20 mouse cellular contexts compared by ENCODE assay signal in genomic region chr6:52513876-52514405, GRCm38 (mm10).
DNase-seq lines count a peak whose midpoint lies in the region; ATAC-seq lines count a peak whose summit lies in the region.
"Had no signal": no experiment of that assay in that cellular context is flagged by ENCODE, and none has a peak within 500 bp of the region (broad histone marks: within the 10 kb centered on the region; RNA-seq: fewer than 3 reads in every experiment).

No protein-coding gene starts in this region.

- H3K27me3 ChIP-seq in hindbrain, embryonic 10.5 days (ENCODE audit: insufficient read depth, poor library complexity, severe bottlenecking): no peaks in the 10 kb centered on the region
- no peaks in the 10 kb centered on the region for H3K27me3 ChIP-seq in hindbrain, embryonic 13.5 days

- H3K27ac ChIP-seq in hindbrain, embryonic 10.5 days: 0 out of 2 replicates have a peak overlapping the region, but pooled peaks have one; percentile 16
- H3K27ac ChIP-seq in hindbrain, embryonic 13.5 days: no peak overlapping the region
- H3K27ac ChIP-seq: gastrocnemius, adult 2 months; heart, embryonic 10.5 days; left cerebral cortex, adult 2 months; midbrain, embryonic 10.5 days had no signal

- no peaks in the 10 kb centered on the region for H3K36me3 ChIP-seq in hindbrain, embryonic 10.5 days
- H3K36me3 ChIP-seq in hindbrain, embryonic 13.5 days: no peaks in the 10 kb centered on the region
- H3K36me3 ChIP-seq: heart, embryonic 10.5 days; midbrain, embryonic 10.5 days had no signal

- H3K9ac ChIP-seq in hindbrain, embryonic 13.5 days: no peak overlapping the region
- H3K9ac ChIP-seq: forebrain, postnatal 0 days had no signal

- H3K4me1 ChIP-seq in hindbrain, embryonic 10.5 days (replicated peaks): peaks cover 12% of the 10 kb centered on the region
- 0 out of 2 replicates have a peak, but pooled peaks cover 6% of the 10 kb centered on the region for H3K4me1 ChIP-seq in hindbrain, embryonic 13.5 days (replicated peaks)
- H3K4me1 ChIP-seq: heart, embryonic 10.5 days had no signal

- H3K4me3 ChIP-seq in hindbrain, embryonic 10.5 days: no peak overlapping the region
- no peak overlapping the region for H3K4me3 ChIP-seq in hindbrain, embryonic 13.5 days
- H3K4me3 ChIP-seq: gastrocnemius, adult 2 months; heart, embryonic 10.5 days; left cerebral cortex, adult 2 months; midbrain, embryonic 10.5 days had no signal

- no peaks in the 10 kb centered on the region for H3K9me3 ChIP-seq in hindbrain, embryonic 10.5 days
- no peaks in the 10 kb centered on the region for H3K9me3 ChIP-seq in hindbrain, embryonic 13.5 days
- H3K9me3 ChIP-seq: heart, embryonic 10.5 days; midbrain, embryonic 10.5 days had no signal

- no peak for ATAC-seq in hindbrain, embryonic 13.5 days (ENCODE audit: low FRiP score)
- no peak for ATAC-seq in activated CD4-positive, CD25-positive, alpha-beta regulatory T cell, adult 4 months
- ATAC-seq: forebrain, postnatal 0 days had no signal

- H3K4me2 ChIP-seq in hindbrain, embryonic 13.5 days: no peak overlapping the region

- WGBS in hindbrain, embryonic 10.5 days: 12% methylated on average over 4 of the region's 4 CpGs
- 9% methylated on average over 4 of the region's 4 CpGs for WGBS in hindbrain, embryonic 13.5 days

- no peak for DNase-seq in hindbrain, embryonic 10.5 days (ENCODE audit: low spot score)
- DNase-seq in adipocyte (ENCODE audit: low spot score): peak; percentile 44
- DNase-seq in adrenal gland, postnatal 25 days: peak; percentile 26
- peak; percentile 31 for DNase-seq in embryo, embryonic 9.5 days (ENCODE audit: extremely low spot score)
- DNase-seq in cerebellum, adult 9-11 months: no peak
- DNase-seq in thymus, adult 18-20 months: no peak
- DNase-seq: cerebellum, adult 18-20 months; cerebellum, postnatal 25 days; forebrain, postnatal 0 days; gastrocnemius, adult 2 months; heart, postnatal 4 days; kidney, adult 18-20 months; kidney, postnatal 4 days; left cerebral cortex, postnatal 4 days; lung, postnatal 4 days had no signal

Comparison
In these comparisons a context has a peak if more than half of its experiments do, and no peak if none do; other contexts are left out.
1. DNase-seq: peak in adipocyte (single experiment), adrenal gland, postnatal 25 days (single experiment) and embryo, embryonic 9.5 days (single experiment); none in hindbrain, embryonic 10.5 days (single experiment), cerebellum, adult 9-11 months (single experiment) and thymus, adult 18-20 months (0 of 2).